Mouse (Mus musculus): Measurements from ENCODE around the gene Phb2. TPM values are rescaled to one million over a fixed set of nuclear protein-coding genes. Genes with fewer than 3 reads are reported as not detected.

Gene Phb2
- total and polyA plus RNA-seq, 3 experiments: 309 to 815 (median 706) TPM

DNA sequence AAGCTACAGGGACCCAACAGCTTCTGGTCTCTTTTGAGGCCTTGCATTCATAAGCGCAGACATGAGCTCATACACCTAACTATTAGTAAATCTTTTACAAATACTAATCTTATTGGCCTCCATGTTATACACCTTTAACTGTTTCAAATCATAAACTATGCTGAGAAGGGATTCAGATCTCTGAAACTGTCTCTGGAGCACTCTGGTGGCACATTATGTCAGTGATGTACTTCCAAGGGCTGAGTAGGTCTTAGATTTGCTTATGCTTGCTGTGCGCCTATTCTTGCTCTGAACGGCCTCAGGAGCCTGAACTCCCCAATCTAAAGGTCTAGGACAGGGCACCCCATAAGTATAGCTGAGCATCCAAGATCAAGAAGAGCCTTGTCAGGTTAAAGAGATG lies 29.7 kb downstream of the Phb2 start:
- Histone ChIP-seq H3K9ac (ENCODE audit: control insufficient read depth, low read depth, low read length, poor library complexity, severe bottlenecking) (peak overlapping the region; percentile 72), H3K9me3 (replicated peaks; ENCODE audit: insufficient read depth, low read length) (no peaks in the 10 kb centered on the region), H3K79me2 (ENCODE audit: control insufficient read depth, insufficient read depth, low read length, poor library complexity) (peaks cover 1% of the 10 kb centered on the region; the same call in 1 of the 2 replicates), H3K4me3 (ENCODE audit: control insufficient read depth in 1 of 2, insufficient read depth in 1 of 2, low read depth in 2 of 2, low read length in 2 of 2) (peak overlapping the region; percentile 10 to 18; a peak in 3 of 4 replicates), H3K27me3 (ENCODE audit: control insufficient read depth in 1 of 2, insufficient read depth in 2 of 2, low read length in 2 of 2) (no peaks in the 10 kb centered on the region), H3K4me1 (ENCODE audit: control insufficient read depth in 1 of 2, insufficient read depth in 2 of 2, low read length in 2 of 2) (peaks cover 2 to 13% of the 10 kb centered on the region in 2 experiments; a peak in 3 of 4 replicates), H3K27ac (ENCODE audit: control insufficient read depth, low read depth, low read length) (peak overlapping the region; percentile 96), H3K36me3 (ENCODE audit: control insufficient read depth in 1 of 2, insufficient read depth in 2 of 2, low read length in 2 of 2) (peaks cover 0 to 12% of the 10 kb centered on the region in 2 experiments; a peak in 2 of 4 replicates)
- no peak for DNase-seq (ENCODE audit: low read depth, low spot score)
- TF ChIP-seq MEF2A (IDR thresholded peaks at IDR 0.05; ENCODE audit: extremely low read depth, insufficient replicate concordance, low read depth, low read length, poor library complexity, severe bottlenecking) (no peak), BHLHE40 (IDR thresholded peaks at IDR 0.05; ENCODE audit: borderline replicate concordance, low read depth, low read length) (no peak), MXI1 (IDR thresholded peaks at IDR 0.05; ENCODE audit: low read depth, low read length) (peak; percentile 15; the same call in 1 of the 2 replicates)

DNA sequence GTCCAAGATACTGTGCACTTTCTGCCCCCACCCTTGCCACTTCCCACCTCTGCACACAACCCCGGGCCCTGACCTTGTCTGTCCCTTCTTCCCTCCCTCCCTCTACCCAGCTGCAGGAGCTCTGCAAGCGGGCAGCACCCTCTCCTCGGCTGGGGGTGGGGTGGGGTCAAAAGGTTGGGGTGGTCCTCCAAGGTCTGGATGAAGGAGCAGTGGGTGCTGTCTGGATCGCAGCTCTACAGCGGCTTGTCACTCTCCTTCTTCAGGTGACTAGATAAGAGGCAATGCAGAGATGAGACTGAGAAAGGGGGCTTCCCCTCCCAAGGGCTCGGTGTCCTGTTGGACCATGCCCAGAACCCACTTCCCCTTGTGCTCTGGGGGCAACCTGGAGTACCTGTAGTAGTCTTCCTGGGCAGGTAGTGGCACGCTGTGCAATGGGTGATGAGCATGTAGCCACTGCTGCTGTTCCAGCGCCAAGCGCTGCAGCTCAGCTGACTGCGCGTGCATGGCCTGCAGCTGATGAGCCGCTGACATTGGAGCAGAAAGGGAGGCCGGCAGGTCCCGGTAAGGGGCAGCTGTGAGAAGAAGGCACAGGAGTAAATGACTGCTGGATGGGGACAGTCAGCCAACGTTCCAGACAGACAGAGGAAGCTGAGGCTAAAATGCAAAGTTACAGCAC lies 30.8 kb downstream of the Phb2 start:
- Histone ChIP-seq H3K27ac (ENCODE audit: control insufficient read depth, low read depth, low read length) (no peak overlapping the region), H3K4me3 (ENCODE audit: control insufficient read depth in 1 of 2, insufficient read depth in 1 of 2, low read depth in 2 of 2, low read length in 2 of 2) (no peak overlapping the region), H3K79me2 (ENCODE audit: control insufficient read depth, insufficient read depth, low read length, poor library complexity) (peaks cover 1% of the 10 kb centered on the region; the same call in 1 of the 2 replicates), H3K4me1 (ENCODE audit: control insufficient read depth in 1 of 2, insufficient read depth in 2 of 2, low read length in 2 of 2) (peaks cover 2 to 13% of the 10 kb centered on the region in 2 experiments; a peak in 3 of 4 replicates), H3K27me3 (ENCODE audit: control insufficient read depth in 1 of 2, insufficient read depth in 2 of 2, low read length in 2 of 2) (no peaks in the 10 kb centered on the region), H3K36me3 (ENCODE audit: control insufficient read depth in 1 of 2, insufficient read depth in 2 of 2, low read length in 2 of 2) (peaks cover 0 to 12% of the 10 kb centered on the region in 2 experiments; a peak in 2 of 4 replicates), H3K9me3 (replicated peaks; ENCODE audit: insufficient read depth, low read length) (no peaks in the 10 kb centered on the region), H3K9ac (ENCODE audit: control insufficient read depth, low read depth, low read length, poor library complexity, severe bottlenecking) (no peak overlapping the region)
- TF ChIP-seq TCF12 (IDR thresholded peaks at IDR 0.05; ENCODE audit: low read depth, low read length): no peak
- no peak for TF ChIP-seq ZC3H11A (IDR thresholded peaks at IDR 0.05; ENCODE audit: low read depth, low read length)
- no peak for TF ChIP-seq POLR2AphosphoS5 (IDR thresholded peaks at IDR 0.05; ENCODE audit: borderline replicate concordance, low read depth, low read length)
- TF ChIP-seq ZMIZ1 (IDR thresholded peaks at IDR 0.05; ENCODE audit: low read depth, low read length): no peak
- TF ChIP-seq NELFE (IDR thresholded peaks at IDR 0.05; ENCODE audit: low read depth, low read length): no peak
- TF ChIP-seq RCOR1 (IDR thresholded peaks at IDR 0.05; ENCODE audit: low read depth, low read length): no peak
- no peak for TF ChIP-seq HCFC1 (IDR thresholded peaks at IDR 0.05; ENCODE audit: low read depth, low read length)
- TF ChIP-seq POLR2A (IDR thresholded peaks at IDR 0.05; ENCODE audit: control insufficient read depth in 1 of 2, insufficient read depth in 1 of 2, low read depth in 1 of 2, low read length in 2 of 2, poor library complexity in 1 of 2): no peak
- TF ChIP-seq E2F4 (IDR thresholded peaks at IDR 0.05; ENCODE audit: borderline replicate concordance, low read depth, low read length): no peak
- no peak for TF ChIP-seq ETS1 (IDR thresholded peaks at IDR 0.05; ENCODE audit: low read depth, low read length)
- no peak for TF ChIP-seq ZNF384 (IDR thresholded peaks at IDR 0.05; ENCODE audit: low read depth, low read length)
- no peak for TF ChIP-seq CTCF (IDR thresholded peaks at IDR 0.05 in 2 of 3, conservative IDR thresholded peaks at IDR 0.05 in 1 of 3; ENCODE audit: control insufficient read depth in 1 of 3, insufficient read depth in 1 of 3, low read depth in 2 of 3, low read length in 3 of 3, poor library complexity in 1 of 3, severe bottlenecking in 1 of 3)
- TF ChIP-seq BHLHE40 (IDR thresholded peaks at IDR 0.05; ENCODE audit: borderline replicate concordance, low read depth, low read length): no peak
- TF ChIP-seq ELF1 (IDR thresholded peaks at IDR 0.05; ENCODE audit: low read depth, low read length): no peak
- no peak for DNase-seq (ENCODE audit: low read depth, low spot score)
